In genomic region chr5:88997277-88997676, GRCm38 (mm10) we compare ENCODE assay signal across 27 mouse cellular contexts.
"Had no signal": no experiment of that assay in that cellular context is flagged by ENCODE, and none has a peak within 500 bp of the region (broad histone marks: within the 10 kb centered on the region; RNA-seq: fewer than 3 reads in every experiment).

No protein-coding gene starts in this region.

- H3K36me3 ChIP-seq: forebrain, embryonic 15.5 days; heart, embryonic 10.5 days; heart, embryonic 12.5 days; hindbrain, embryonic 10.5 days; hindbrain, embryonic 12.5 days; intestine, embryonic 15.5 days; limb, embryonic 13.5 days; limb, embryonic 15.5 days; liver, embryonic 15.5 days had no signal

- H3K4me3 ChIP-seq: forebrain, embryonic 15.5 days; heart, embryonic 10.5 days; heart, embryonic 12.5 days; hindbrain, embryonic 10.5 days; hindbrain, embryonic 12.5 days; intestine, embryonic 15.5 days; limb, embryonic 13.5 days; limb, embryonic 15.5 days; liver, embryonic 15.5 days had no signal

- DNase-seq: forebrain, postnatal 0 days; gastrocnemius, postnatal 10 days; gastrocnemius, postnatal 25 days; heart, adult 18-20 months; heart, postnatal 14 days; heart, postnatal 4 days; kidney, adult 18-20 months; kidney, adult 8-10 months; kidney, postnatal 14 days; kidney, postnatal 36 days; layer of hippocampus, adult 9-11 months; layer of hippocampus, postnatal 36 days; left cerebral cortex, postnatal 4 days had no signal

- H3K4me2 ChIP-seq: forebrain, embryonic 15.5 days; heart, embryonic 12.5 days; hindbrain, embryonic 12.5 days; hindbrain, embryonic 14.5 days; intestine, embryonic 15.5 days; limb, embryonic 13.5 days; limb, embryonic 15.5 days; liver, embryonic 15.5 days had no signal

- H3K9me3 ChIP-seq: forebrain, embryonic 15.5 days; heart, embryonic 10.5 days; intestine, embryonic 15.5 days; limb, embryonic 15.5 days; liver, embryonic 15.5 days had no signal

- H3K27me3 ChIP-seq: forebrain, embryonic 15.5 days; heart, embryonic 12.5 days; hindbrain, embryonic 12.5 days; intestine, embryonic 15.5 days; limb, embryonic 13.5 days; limb, embryonic 15.5 days; liver, embryonic 15.5 days had no signal

- ATAC-seq: forebrain, embryonic 15.5 days; forebrain, postnatal 0 days; hindbrain, embryonic 16.5 days; inflammation-experienced regulatory T-cells, adult 6 months; intestine, embryonic 15.5 days; intestine, postnatal 0 days had no signal

- H3K27ac ChIP-seq: forebrain, embryonic 15.5 days; heart, embryonic 10.5 days; hindbrain, embryonic 10.5 days; hindbrain, embryonic 12.5 days; hindbrain, embryonic 14.5 days; intestine, embryonic 15.5 days; kidney, postnatal 0 days; limb, embryonic 13.5 days; limb, embryonic 15.5 days; liver, embryonic 15.5 days had no signal

- H3K4me1 ChIP-seq: forebrain, embryonic 15.5 days; heart, embryonic 10.5 days; heart, embryonic 12.5 days; hindbrain, embryonic 10.5 days; hindbrain, embryonic 12.5 days; limb, embryonic 13.5 days; limb, embryonic 15.5 days; liver, embryonic 15.5 days had no signal

- H3K9ac ChIP-seq: forebrain, embryonic 15.5 days; forebrain, postnatal 0 days; heart, embryonic 12.5 days; hindbrain, embryonic 12.5 days; hindbrain, embryonic 14.5 days; intestine, embryonic 15.5 days; limb, embryonic 13.5 days; limb, embryonic 15.5 days; liver, embryonic 15.5 days had no signal
